Mouse (Mus musculus): Measurements from ENCODE around the gene Dscam. TPM values are rescaled to one million over a fixed set of nuclear protein-coding genes. Genes with fewer than 3 reads are reported as not detected.
A peak's percentile ranks its signal among the peaks of the same experiment; 100 is the strongest.

Gene Dscam
- 0.04 TPM in 1 of 2 replicates, not detected in the other for polyA plus RNA-seq (2014; fragmentation: Nextera tagmentation; extraction: Ambion mirVana)

DNA sequence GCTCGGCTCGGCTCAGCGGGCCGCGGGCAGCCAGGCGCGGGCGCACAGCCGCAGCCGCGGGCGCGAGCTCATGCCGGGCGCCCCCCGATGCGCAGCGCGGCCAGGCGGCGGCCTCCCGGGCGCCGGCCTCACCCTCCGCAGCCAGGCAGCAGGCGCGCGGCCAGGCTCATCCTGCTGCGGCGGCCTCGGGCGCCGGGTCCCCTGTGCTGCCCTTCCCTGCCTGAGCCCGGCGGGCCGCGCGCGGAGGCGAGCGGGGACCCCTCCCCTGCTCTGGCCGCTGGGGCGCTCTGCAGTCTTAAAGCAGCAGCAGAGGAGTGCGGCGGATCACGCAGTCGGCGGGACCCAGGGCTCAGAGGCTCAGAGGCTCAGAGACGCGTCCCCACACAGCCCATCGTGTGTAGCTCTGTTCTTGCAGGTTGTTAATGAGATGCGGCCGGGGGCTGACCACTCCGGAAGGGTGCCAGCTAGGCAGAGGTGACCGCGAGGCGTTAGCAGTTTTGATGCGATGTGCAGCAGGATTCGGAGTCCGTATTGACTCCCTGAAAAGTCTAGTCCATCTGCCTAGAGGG is at the start of gene Dscam:
Gene Dscam (minus strand): TSS at position 240 of the 569 bp plus-strand sequence.
- H3K27ac ChIP-seq (replicated peaks in 1 of 2; ENCODE audit: control insufficient read depth in 1 of 2, insufficient read depth in 1 of 2, low read depth in 2 of 2, low read length in 2 of 2): no peak within 1 kb of the TSS
- WGBS: under 1% methylated on average over 52 of the region's 60 CpGs
- H3K4me1 ChIP-seq (ENCODE audit: control insufficient read depth in 2 of 2, insufficient read depth in 2 of 2, low read length in 2 of 2): 0 out of 4 replicates have a peak, but pooled peaks cover 0 to 2% of the 10 kb centered on the region in 2 experiments
- peak within 1 kb of the TSS; percentile 47 to 51 for H3K4me3 ChIP-seq (ENCODE audit: control insufficient read depth in 1 of 2, insufficient read depth in 1 of 2, low read depth in 1 of 2, low read length in 2 of 2)
- H3K4me2 ChIP-seq (ENCODE audit: low read length): peak within 1 kb of the TSS; percentile 96
- no peaks in the 10 kb centered on the region for H3K9me3 ChIP-seq (ENCODE audit: control insufficient read depth, low read length)
- H3K27me3 ChIP-seq (ENCODE audit: control insufficient read depth, insufficient read depth, low read length): peaks cover 45% of the 10 kb centered on the region
- peak within 1 kb of the TSS; percentile 56; the same call in 1 of the 2 replicates for H3K9ac ChIP-seq (ENCODE audit: low read length)
- ATAC-seq (ENCODE audit: insufficient number of reproducible peaks, insufficient read depth, low FRiP score, low read depth): peak; percentile 28; the same call in 1 of the 2 replicates
- no peaks in the 10 kb centered on the region for H3K36me3 ChIP-seq (ENCODE audit: control insufficient read depth, insufficient read depth, low read length)

DNA sequence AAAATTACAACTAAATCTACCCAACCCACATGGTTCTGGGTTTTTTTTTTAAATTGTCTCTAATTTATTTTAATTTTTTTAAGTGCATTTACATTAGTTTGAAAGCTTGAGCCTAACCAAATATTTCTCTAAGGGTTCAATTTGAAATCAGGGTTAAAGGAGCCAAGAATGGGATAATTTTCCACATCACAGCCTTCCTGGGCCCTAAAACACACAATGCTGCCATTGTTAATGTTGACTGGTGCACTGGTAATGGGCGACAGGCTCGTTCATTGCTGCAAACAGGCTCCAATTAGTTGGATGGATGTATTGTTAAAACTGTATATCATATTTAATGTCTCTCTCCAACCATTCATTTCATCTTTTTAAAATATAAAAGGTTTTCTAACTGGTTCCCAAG is 48.8 kb upstream of the Dscam start:
- Histone ChIP-seq H3K4me1 (ENCODE audit: control insufficient read depth in 2 of 2, insufficient read depth in 2 of 2, low read length in 2 of 2) (no peaks in the 10 kb centered on the region), H3K9me3 (ENCODE audit: control insufficient read depth, low read length) (peaks cover 9% of the 10 kb centered on the region), H3K4me2 (ENCODE audit: low read length) (no peak overlapping the region), H3K27me3 (ENCODE audit: control insufficient read depth, insufficient read depth, low read length) (no peaks in the 10 kb centered on the region), H3K27ac (replicated peaks in 1 of 2; ENCODE audit: control insufficient read depth in 1 of 2, insufficient read depth in 1 of 2, low read depth in 2 of 2, low read length in 2 of 2) (no peak overlapping the region), H3K4me3 (ENCODE audit: control insufficient read depth in 1 of 2, insufficient read depth in 1 of 2, low read depth in 1 of 2, low read length in 2 of 2) (no peak overlapping the region), H3K36me3 (ENCODE audit: control insufficient read depth, insufficient read depth, low read length) (no peaks in the 10 kb centered on the region), H3K9ac (ENCODE audit: low read length) (no peak overlapping the region)
- WGBS: 85% methylated on average over 2 of the region's 2 CpGs
- no peak for ATAC-seq (ENCODE audit: insufficient number of reproducible peaks, insufficient read depth, low FRiP score, low read depth)

DNA sequence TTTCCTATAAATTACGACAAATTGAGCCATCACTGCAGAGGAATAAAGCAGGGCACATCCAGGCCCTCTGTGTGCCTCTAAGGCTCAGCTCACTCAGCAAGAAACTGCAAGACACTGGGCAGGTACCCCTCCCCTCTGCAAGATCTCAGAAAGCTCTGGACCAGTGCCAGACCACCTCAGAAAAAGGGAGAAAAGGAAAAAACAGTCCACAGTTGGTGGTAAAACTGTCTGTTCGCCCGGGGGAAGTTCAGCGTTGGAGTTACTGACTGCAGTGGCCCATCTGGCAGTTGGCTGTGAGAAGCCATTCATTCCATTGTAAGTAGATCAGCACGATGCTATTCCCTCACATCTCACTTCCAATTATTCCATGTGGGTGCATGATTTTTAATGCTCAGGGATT is 39.4 kb upstream of the Dscam start:
- no peak for ATAC-seq (ENCODE audit: insufficient number of reproducible peaks, insufficient read depth, low FRiP score, low read depth)
- Histone ChIP-seq H3K27me3 (ENCODE audit: control insufficient read depth, insufficient read depth, low read length) (no peaks in the 10 kb centered on the region), H3K4me3 (ENCODE audit: control insufficient read depth in 1 of 2, insufficient read depth in 1 of 2, low read depth in 1 of 2, low read length in 2 of 2) (no peak overlapping the region), H3K9me3 (ENCODE audit: control insufficient read depth, low read length) (peaks cover 5% of the 10 kb centered on the region; the same call in 1 of the 2 replicates), H3K27ac (replicated peaks in 1 of 2; ENCODE audit: control insufficient read depth in 1 of 2, insufficient read depth in 1 of 2, low read depth in 2 of 2, low read length in 2 of 2) (no peak overlapping the region), H3K4me1 (ENCODE audit: control insufficient read depth in 2 of 2, insufficient read depth in 2 of 2, low read length in 2 of 2) (no peaks in the 10 kb centered on the region), H3K36me3 (ENCODE audit: control insufficient read depth, insufficient read depth, low read length) (no peaks in the 10 kb centered on the region), H3K9ac (ENCODE audit: low read length) (no peak overlapping the region), H3K4me2 (ENCODE audit: low read length) (no peak overlapping the region)
- 66% methylated on average over 5 of the region's 5 CpGs for WGBS

DNA sequence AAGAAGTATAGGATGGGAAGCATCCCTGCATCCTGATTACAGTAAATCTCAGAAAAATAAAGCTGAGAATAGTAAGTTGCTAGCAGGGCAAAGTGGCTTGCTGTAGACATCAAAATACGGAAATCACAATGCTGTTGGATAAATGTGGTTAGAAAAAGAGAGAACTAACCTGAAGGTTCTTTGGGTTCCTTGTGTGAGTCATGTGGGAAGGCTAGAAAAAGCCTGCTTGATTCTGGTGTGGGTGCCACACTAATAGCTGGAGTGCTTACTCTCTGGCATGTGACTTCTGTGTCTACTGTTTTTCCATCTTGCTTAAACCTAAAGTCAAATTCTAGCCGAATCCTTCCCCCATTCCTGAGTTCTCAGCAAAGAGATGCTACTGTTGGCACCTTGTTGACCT is 37.7 kb upstream of the Dscam start:
- no peaks in the 10 kb centered on the region for H3K27me3 ChIP-seq (ENCODE audit: control insufficient read depth, insufficient read depth, low read length)
- H3K4me1 ChIP-seq (ENCODE audit: control insufficient read depth in 2 of 2, insufficient read depth in 2 of 2, low read length in 2 of 2): no peaks in the 10 kb centered on the region
- no peak for ATAC-seq (ENCODE audit: insufficient number of reproducible peaks, insufficient read depth, low FRiP score, low read depth)
- no peak overlapping the region for H3K4me2 ChIP-seq (ENCODE audit: low read length)
- no peaks in the 10 kb centered on the region for H3K9me3 ChIP-seq (ENCODE audit: control insufficient read depth, low read length)
- H3K4me3 ChIP-seq (ENCODE audit: control insufficient read depth in 1 of 2, insufficient read depth in 1 of 2, low read depth in 1 of 2, low read length in 2 of 2): no peak overlapping the region
- 68% methylated on average over 2 of the region's 2 CpGs for WGBS
- H3K27ac ChIP-seq (replicated peaks in 1 of 2; ENCODE audit: control insufficient read depth in 1 of 2, insufficient read depth in 1 of 2, low read depth in 2 of 2, low read length in 2 of 2): no peak overlapping the region
- H3K9ac ChIP-seq (ENCODE audit: low read length): no peak overlapping the region
- H3K36me3 ChIP-seq (ENCODE audit: control insufficient read depth, insufficient read depth, low read length): no peaks in the 10 kb centered on the region

DNA sequence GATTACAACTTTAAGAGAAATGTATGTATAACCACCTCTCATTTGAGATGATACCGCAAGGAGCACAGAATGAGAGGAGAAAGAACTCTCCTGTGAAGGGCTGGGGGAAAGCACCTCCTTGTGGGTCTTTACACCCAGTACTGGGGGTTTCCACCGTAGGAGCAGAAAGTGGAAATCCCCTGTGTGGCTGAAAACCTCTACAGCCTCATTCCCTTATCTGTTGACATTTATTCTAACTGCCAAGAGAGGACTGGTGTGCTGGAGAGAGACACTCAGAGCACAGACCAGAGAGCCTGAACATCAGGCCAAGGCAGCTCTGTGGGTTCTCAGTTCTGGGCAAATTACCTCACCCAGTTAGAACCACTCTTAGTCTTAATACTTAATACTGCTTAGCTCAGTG is 33.5 kb upstream of the Dscam start:
- no peaks in the 10 kb centered on the region for H3K4me1 ChIP-seq (ENCODE audit: control insufficient read depth in 2 of 2, insufficient read depth in 2 of 2, low read length in 2 of 2)
- H3K27ac ChIP-seq (replicated peaks in 1 of 2; ENCODE audit: control insufficient read depth in 1 of 2, insufficient read depth in 1 of 2, low read depth in 2 of 2, low read length in 2 of 2): no peak overlapping the region
- no peak overlapping the region for H3K9ac ChIP-seq (ENCODE audit: low read length)
- WGBS: 72% methylated on average over 2 of the region's 2 CpGs
- no peak overlapping the region for H3K4me3 ChIP-seq (ENCODE audit: control insufficient read depth in 1 of 2, insufficient read depth in 1 of 2, low read depth in 1 of 2, low read length in 2 of 2)
- no peaks in the 10 kb centered on the region for H3K9me3 ChIP-seq (ENCODE audit: control insufficient read depth, low read length)
- no peaks in the 10 kb centered on the region for H3K36me3 ChIP-seq (ENCODE audit: control insufficient read depth, insufficient read depth, low read length)
- H3K4me2 ChIP-seq (ENCODE audit: low read length): no peak overlapping the region
- no peaks in the 10 kb centered on the region for H3K27me3 ChIP-seq (ENCODE audit: control insufficient read depth, insufficient read depth, low read length)
- ATAC-seq (ENCODE audit: insufficient number of reproducible peaks, insufficient read depth, low FRiP score, low read depth): no peak

DNA sequence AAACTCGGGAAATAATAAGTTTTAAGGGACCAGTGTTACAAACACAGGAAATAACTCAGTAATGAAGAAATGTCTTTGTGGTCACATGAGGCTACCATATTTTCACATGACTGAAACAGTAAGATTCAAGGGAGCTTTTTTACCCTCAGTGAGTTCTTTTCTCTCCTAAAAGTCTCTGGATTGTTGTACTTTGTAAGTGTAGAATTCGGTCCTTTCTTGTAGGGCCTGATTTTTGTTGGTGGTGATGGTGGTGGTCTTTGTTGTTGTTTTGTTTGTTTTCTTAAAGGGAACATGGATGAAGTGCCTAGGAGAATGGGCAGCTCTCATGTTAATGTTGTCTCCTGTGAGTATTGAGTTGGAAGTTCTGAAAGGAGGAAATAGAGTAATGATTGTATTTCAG is 33.0 kb upstream of the Dscam start:
- no peaks in the 10 kb centered on the region for H3K4me1 ChIP-seq (ENCODE audit: control insufficient read depth in 2 of 2, insufficient read depth in 2 of 2, low read length in 2 of 2)
- H3K9ac ChIP-seq (ENCODE audit: low read length): no peak overlapping the region
- WGBS: 77% methylated on average over 2 of the region's 2 CpGs
- no peaks in the 10 kb centered on the region for H3K9me3 ChIP-seq (ENCODE audit: control insufficient read depth, low read length)
- no peaks in the 10 kb centered on the region for H3K36me3 ChIP-seq (ENCODE audit: control insufficient read depth, insufficient read depth, low read length)
- no peak overlapping the region for H3K4me3 ChIP-seq (ENCODE audit: control insufficient read depth in 1 of 2, insufficient read depth in 1 of 2, low read depth in 1 of 2, low read length in 2 of 2)
- no peak overlapping the region for H3K27ac ChIP-seq (replicated peaks in 1 of 2; ENCODE audit: control insufficient read depth in 1 of 2, insufficient read depth in 1 of 2, low read depth in 2 of 2, low read length in 2 of 2)
- no peak for ATAC-seq (ENCODE audit: insufficient number of reproducible peaks, insufficient read depth, low FRiP score, low read depth)
- H3K27me3 ChIP-seq (ENCODE audit: control insufficient read depth, insufficient read depth, low read length): no peaks in the 10 kb centered on the region
- H3K4me2 ChIP-seq (ENCODE audit: low read length): no peak overlapping the region

DNA sequence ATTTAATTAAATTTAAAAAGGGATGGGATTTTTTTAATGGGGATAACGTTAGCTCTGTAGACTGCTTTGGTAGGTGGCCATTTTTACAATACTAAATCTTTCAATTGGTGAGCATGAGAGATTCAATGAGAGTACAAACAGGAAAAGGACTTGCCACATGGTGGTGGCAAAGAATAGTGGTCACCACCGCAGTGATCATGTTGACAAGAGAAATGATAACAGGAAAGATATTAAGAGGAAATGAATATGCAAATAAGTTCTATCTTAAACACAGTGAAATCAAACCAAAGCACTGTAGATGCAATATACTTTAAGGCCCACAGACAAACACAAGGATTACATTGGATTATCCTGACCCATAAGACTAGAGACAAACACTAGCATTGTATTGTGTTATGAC is 24.1 kb upstream of the Dscam start:
- no peak for ATAC-seq (ENCODE audit: insufficient number of reproducible peaks, insufficient read depth, low FRiP score, low read depth)
- Histone ChIP-seq H3K27me3 (ENCODE audit: control insufficient read depth, insufficient read depth, low read length) (no peaks in the 10 kb centered on the region), H3K4me2 (ENCODE audit: low read length) (no peak overlapping the region), H3K9me3 (ENCODE audit: control insufficient read depth, low read length) (no peaks in the 10 kb centered on the region), H3K36me3 (ENCODE audit: control insufficient read depth, insufficient read depth, low read length) (no peaks in the 10 kb centered on the region), H3K9ac (ENCODE audit: low read length) (no peak overlapping the region), H3K27ac (replicated peaks in 1 of 2; ENCODE audit: control insufficient read depth in 1 of 2, insufficient read depth in 1 of 2, low read depth in 2 of 2, low read length in 2 of 2) (no peak overlapping the region), H3K4me1 (ENCODE audit: control insufficient read depth in 2 of 2, insufficient read depth in 2 of 2, low read length in 2 of 2) (no peaks in the 10 kb centered on the region), H3K4me3 (ENCODE audit: control insufficient read depth in 1 of 2, insufficient read depth in 1 of 2, low read depth in 1 of 2, low read length in 2 of 2) (no peak overlapping the region)
- 72% methylated on average over 2 of the region's 2 CpGs for WGBS

DNA sequence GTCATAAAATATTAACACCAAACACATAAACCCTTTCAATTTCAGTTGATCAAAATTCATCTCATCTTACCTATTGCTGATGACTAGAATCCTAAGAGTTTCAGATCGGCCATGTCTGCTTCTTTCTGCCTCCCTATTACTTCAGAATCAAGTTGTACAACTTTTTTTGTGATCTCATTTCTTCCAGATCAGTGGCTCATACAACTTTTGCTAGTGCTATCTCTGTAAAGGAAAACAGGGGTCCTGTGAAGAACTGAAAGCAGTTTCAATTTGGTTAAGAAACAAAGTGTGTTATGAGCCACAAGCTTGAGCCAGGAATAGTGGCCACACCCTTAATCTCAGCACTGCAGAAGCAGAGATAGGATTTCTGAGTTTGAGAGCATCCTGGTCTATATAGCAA is 23.6 kb upstream of the Dscam start:
- Histone ChIP-seq H3K4me1 (ENCODE audit: control insufficient read depth in 2 of 2, insufficient read depth in 2 of 2, low read length in 2 of 2) (no peaks in the 10 kb centered on the region), H3K36me3 (ENCODE audit: control insufficient read depth, insufficient read depth, low read length) (no peaks in the 10 kb centered on the region), H3K27ac (replicated peaks in 1 of 2; ENCODE audit: control insufficient read depth in 1 of 2, insufficient read depth in 1 of 2, low read depth in 2 of 2, low read length in 2 of 2) (no peak overlapping the region), H3K9me3 (ENCODE audit: control insufficient read depth, low read length) (no peaks in the 10 kb centered on the region), H3K4me2 (ENCODE audit: low read length) (no peak overlapping the region), H3K9ac (ENCODE audit: low read length) (no peak overlapping the region), H3K27me3 (ENCODE audit: control insufficient read depth, insufficient read depth, low read length) (no peaks in the 10 kb centered on the region), H3K4me3 (ENCODE audit: control insufficient read depth in 1 of 2, insufficient read depth in 1 of 2, low read depth in 1 of 2, low read length in 2 of 2) (no peak overlapping the region)
- 64% methylated on average over 1 of the region's 1 CpGs for WGBS
- no peak for ATAC-seq (ENCODE audit: insufficient number of reproducible peaks, insufficient read depth, low FRiP score, low read depth)

All from heart, embryonic 14.5 days (tissue).